Mouse (Mus musculus) olfactory bulb, adult 2 months (tissue): Measurements from ENCODE around the gene Nanos2. TPM values are rescaled to one million over a fixed set of nuclear protein-coding genes. Genes with fewer than 3 reads are reported as not detected.

Experiments used
- H3K27ac ChIP-seq: fragments of 200-500 bp; 2 replicates; pipeline ENCODE4 v1.5.1; 2012; ENCODE audit warnings: low read depth, low read length; ENCODE audit not compliant: insufficient read depth
- H3K4me1 ChIP-seq: fragments of 200-500 bp; 2 replicates; pipeline ENCODE4 v1.6.1; 2012; ENCODE audit warnings: low read length; ENCODE audit not compliant: control insufficient read depth, insufficient read depth
- H3K4me3 ChIP-seq: fragments of 200-500 bp; 2 replicates; pipeline ENCODE4 v1.5.1; 2012; ENCODE audit warnings: mild to moderate bottlenecking, low read depth, low read length, moderate library complexity; ENCODE audit not compliant: insufficient read depth
- CTCF ChIP-seq: fragments of 200-500 bp; IDR thresholded peaks from 2 replicates; pipeline ENCODE4 v1.5.1; 2012; ENCODE audit warnings: low read depth, mild to moderate bottlenecking, low read length, moderate library complexity; ENCODE audit not compliant: insufficient read depth
- POLR2A ChIP-seq: fragments of 200-500 bp; IDR thresholded peaks from 2 replicates; pipeline ENCODE4 v1.6.1; 2012; ENCODE audit warnings: mild to moderate bottlenecking, low read depth, low read length, moderate library complexity; ENCODE audit not compliant: insufficient read depth
- WGBS: fragments of 180-500 bp; shearing (Covaris S2); methylation state at CpG from one replicate; pipeline ENCODE4 v1.1.7; 2018; 5-methylcytosine and 5-hydroxymethylcytosine counted together
- polyA plus RNA-seq: library from polyadenylated mRNA; stranded (reverse); fragments of >200 nt; gene quantifications from 2 replicates; pipeline ENCODE4 v1.2.4, GENCODE M21; 2012; ENCODE audit warnings: low replicate concordance; ENCODE audit not compliant: missing spikeins, insufficient read depth, insufficient read length

Nanos2 gene
- polyA plus RNA-seq, 1 experiment = not detected

DNA sequence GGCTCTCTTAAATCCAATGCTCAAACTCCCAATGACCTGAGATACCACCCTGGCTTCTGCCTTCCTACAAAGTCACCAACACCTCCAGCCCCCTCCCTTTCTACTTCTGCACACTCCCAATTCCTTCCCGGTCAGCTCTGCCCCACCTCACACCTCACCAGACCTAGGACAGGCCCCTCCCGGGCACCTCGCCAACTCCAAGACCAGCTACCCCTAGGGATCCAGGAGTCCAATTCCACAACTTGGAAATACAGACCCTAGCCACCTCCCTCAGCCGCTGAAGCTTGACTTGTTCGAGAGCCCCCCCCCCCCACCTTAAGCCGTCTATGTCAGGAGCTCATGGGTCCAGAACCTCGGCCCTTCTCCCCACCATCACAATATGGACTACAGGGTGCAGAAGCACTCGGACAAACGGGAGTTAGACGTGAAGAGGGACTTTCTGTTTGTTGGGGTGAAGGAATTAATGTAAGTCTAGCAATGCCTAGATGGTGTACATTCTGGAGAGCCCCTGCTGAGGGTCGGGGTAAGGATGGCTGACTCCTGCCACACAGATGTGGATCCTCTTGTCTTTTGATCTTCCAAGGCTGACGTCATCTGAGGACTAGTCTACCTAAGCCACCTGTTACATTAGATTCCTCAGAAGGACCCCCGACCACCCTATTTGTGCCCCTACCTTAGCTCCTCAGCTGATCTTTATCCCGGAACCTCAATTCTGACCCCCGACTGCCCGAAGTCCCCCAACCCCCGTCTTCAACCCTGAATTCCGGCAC is 35.2 kb downstream of the Nanos2 start:
- Histone ChIP-seq H3K4me1 (peaks cover 4% of the 10 kb centered on the region; the same call in 1 of the 2 replicates), H3K27ac (no peak overlapping the region), H3K4me3 (no peak overlapping the region)
- WGBS = 60% methylated on average over 18 of the region's 18 CpGs
- TF ChIP-seq POLR2A = no peak
- no peak for TF ChIP-seq CTCF

DNA sequence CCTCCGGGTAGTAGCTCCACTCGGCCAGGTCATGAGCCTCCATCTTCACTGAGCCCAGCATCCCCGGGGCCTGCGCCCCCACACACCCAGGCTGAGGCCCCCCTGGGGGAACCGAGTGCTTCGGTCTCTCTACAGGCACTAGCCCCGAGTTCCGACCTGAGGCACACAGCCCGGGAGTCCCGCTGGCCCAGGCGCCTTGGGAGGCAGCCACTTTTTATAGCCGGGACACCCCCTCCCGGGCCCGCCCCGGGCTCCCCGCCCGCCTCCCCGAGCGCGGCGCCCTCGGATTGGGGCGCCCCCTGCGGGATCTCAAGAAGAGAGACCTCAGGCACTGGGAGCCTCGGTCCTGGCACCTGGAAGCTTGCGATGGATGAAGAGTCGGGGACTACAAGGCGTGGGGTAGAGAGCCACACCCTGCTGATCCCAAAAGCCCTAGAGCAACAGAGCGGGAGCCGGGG is 36.2 kb downstream of the Nanos2 start, which contains the start of gene Foxa3:
Foxa3 (minus strand) TSS at position 182 of the 458 bp plus-strand sequence.
- H3K27ac ChIP-seq = no peak within 1 kb of the TSS
- peak within 1 kb of the TSS; percentile 85 for H3K4me3 ChIP-seq
- H3K4me1 ChIP-seq = peaks cover 4% of the 10 kb centered on the region; the same call in 1 of the 2 replicates
- TF ChIP-seq CTCF = no peak
- TF ChIP-seq POLR2A = no peak
- WGBS = 4% methylated on average over 30 of the region's 30 CpGs

DNA sequence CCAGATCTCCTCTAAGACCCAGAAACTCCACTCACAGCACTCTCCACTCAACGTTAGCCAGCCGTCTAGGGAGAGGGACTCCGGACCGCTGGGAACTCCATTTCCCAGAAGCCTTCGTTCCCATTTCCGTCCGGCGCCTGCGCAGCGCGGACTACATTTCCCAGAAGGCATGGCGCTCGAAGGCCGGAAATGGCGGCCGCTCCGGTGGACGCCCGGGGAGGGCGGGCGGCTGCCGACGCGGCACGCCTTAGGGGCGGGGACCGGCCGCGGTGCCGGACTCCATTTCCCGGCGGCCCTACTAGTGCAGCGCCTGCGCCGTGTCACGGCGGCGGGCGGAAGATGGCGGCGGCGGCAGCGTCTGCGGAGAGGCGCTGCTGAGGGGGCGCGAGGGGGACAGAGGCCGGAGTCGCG is 36.9 kb downstream of the Nanos2 start, which contains the start of gene Sympk:
Sympk (plus strand) TSS at position 282 of the 411 bp plus-strand sequence.
- Histone ChIP-seq H3K27ac (no peak within 1 kb of the TSS), H3K4me3 (peak within 1 kb of the TSS; percentile 85), H3K4me1 (peaks cover 4% of the 10 kb centered on the region; the same call in 1 of the 2 replicates)
- TF ChIP-seq POLR2A (peak; percentile 47; the same call in 1 of the 2 replicates), CTCF (no peak)
- 2% methylated on average over 49 of the region's 50 CpGs for WGBS

DNA sequence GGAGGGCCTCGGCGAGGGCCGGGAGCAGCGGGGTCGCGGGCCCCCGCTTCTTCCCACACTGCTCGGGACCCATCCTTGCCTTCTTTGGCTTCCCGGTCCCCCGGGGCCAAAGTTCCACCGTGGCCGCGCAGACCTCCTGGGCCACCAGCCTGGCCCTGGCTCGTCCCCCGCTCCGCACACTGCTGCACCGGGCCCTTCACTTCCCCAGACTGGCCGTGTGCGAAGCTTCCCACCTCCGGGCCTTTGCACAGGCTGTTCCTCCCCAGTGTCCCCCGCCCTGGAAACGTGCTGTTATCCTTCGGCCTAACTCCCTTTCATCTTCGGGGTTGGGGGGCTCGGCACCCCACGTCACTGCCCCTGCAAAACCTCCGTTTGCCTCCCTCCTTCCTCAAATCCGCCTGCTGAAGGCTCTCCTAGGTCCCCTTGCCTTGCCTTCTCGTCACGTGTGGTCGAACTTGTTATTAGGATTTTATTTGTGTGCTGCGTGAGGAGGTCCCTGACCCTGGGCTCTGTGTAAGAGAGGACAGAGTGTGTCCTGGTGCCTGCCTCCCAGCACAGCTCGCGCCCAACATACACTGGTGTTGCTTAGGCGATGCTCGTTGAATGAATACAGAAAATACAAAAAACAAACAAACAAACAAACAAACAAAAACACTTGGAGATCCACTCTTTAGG is 37.5 kb downstream of the Nanos2 start:
- TF ChIP-seq CTCF (no peak), POLR2A (no peak)
- H3K27ac ChIP-seq = no peak overlapping the region
- H3K4me3 ChIP-seq = peak overlapping the region; percentile 85
- under 1% methylated on average over 28 of the region's 36 CpGs for WGBS
- peaks cover 4% of the 10 kb centered on the region; the same call in 1 of the 2 replicates for H3K4me1 ChIP-seq

DNA sequence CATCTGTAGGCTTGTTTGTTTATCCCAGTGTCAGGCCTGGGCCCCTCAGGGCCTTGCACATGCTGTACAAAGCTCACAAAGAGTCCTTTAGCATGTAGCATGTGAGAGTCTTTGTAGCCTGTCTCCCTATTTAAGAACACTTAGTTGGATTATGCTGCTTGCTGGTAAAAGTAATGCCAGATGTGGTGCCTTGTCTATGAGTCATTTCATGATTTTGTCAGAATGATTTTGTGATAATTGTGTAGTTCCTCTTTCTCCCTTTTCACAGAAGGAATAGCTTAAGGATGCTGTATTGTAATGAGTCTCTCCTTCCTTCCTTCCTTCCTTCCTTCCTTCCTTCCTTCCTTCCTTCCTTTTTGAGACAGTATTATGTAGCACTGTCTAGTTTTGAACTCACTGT is 40.9 kb downstream of the Nanos2 start:
- H3K27ac ChIP-seq = no peak overlapping the region
- no peak overlapping the region for H3K4me3 ChIP-seq
- peaks cover 4% of the 10 kb centered on the region; the same call in 1 of the 2 replicates for H3K4me1 ChIP-seq
- TF ChIP-seq CTCF (no peak), POLR2A (no peak)

DNA sequence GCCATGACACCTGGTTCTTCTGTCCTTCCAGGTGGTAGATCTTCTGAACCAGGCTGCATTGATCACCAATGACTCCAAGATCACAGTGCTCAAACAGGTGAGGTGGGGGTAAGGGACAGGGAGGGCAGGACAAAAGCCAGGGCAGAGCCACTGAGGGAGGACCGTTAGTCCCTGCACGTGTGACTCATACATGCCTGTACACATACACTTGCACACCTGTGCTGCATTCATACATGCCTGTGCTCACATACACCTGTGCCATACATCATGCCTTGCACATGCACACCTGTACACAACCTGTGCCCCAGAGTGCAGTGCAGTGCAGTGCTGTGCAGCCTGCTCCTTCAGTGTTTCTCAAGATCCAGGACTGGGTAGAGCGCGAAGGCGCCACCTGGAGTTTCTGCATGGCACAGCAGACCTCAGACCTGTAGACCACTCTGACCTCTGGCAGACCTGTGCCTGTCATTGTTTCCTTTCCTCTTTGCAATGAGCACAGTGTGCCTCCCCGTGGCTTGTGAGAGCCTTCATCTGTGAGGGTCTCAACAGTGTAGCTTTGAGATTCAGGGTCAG is 42.0 kb downstream of the Nanos2 start:
- peaks cover 4% of the 10 kb centered on the region; the same call in 1 of the 2 replicates for H3K4me1 ChIP-seq
- no peak overlapping the region for H3K27ac ChIP-seq
- H3K4me3 ChIP-seq = no peak overlapping the region
- TF ChIP-seq CTCF (no peak; the same call in 1 of the 2 replicates), POLR2A (no peak)
- whole genome bisulfite sequencing = 50% methylated on average over 6 of the region's 6 CpGs

DNA sequence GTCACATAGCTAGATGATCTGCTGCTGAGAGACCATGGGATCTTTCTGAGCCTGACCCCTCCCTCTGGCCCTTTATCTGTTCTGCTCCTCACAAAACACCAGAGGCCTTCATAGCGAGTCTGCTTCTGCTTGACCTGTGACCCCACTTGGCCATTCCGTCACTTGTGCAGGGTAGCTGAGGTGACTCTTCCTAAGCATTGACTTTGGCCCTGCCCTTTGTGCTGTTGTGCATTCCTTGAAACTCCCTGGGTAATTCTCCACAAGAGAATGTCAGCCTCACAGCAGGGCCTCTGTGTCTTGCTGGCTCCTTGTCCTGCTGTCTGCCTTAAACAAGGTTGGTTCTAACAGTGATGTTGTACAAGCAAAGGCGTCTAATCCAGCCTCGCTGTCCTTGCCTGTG is 44.4 kb downstream of the Nanos2 start:
- WGBS = 70% methylated on average over 4 of the region's 4 CpGs
- H3K27ac ChIP-seq = no peak overlapping the region
- no peak overlapping the region for H3K4me3 ChIP-seq
- no peaks in the 10 kb centered on the region for H3K4me1 ChIP-seq
- TF ChIP-seq POLR2A (no peak), CTCF (no peak)

Other genes starting within 250 kb of the Nanos2 start
- not detected in 2 replicates for gene Psg19, start 188.9 kb upstream of the Nanos2 start, polyA plus RNA-seq
- not detected in 2 replicates for gene Psg17, start 165.8 kb upstream of the Nanos2 start, polyA plus RNA-seq
- gene Mill2, start 147.4 kb upstream of the Nanos2 start, polyA plus RNA-seq = not detected in 2 replicates
- gene Pglyrp1, start 116.1 kb upstream of the Nanos2 start, polyA plus RNA-seq = not detected in 2 replicates
- gene Ccdc61, start 77.0 kb upstream of the Nanos2 start, polyA plus RNA-seq = not detected in 2 replicates
- gene Nova2, start 61.5 kb upstream of the Nanos2 start, polyA plus RNA-seq = not detected in 2 replicates
- not detected in 2 replicates for gene Mypop, start 3.8 kb downstream of the Nanos2 start, polyA plus RNA-seq
- gene Irf2bp1, start 16.6 kb downstream of the Nanos2 start, polyA plus RNA-seq = not detected in 2 replicates
- gene Foxa3, start 36.1 kb downstream of the Nanos2 start, polyA plus RNA-seq = not detected in 2 replicates
- not detected in 2 replicates for gene Sympk, start 37.0 kb downstream of the Nanos2 start, polyA plus RNA-seq
- not detected in 2 replicates for gene Rsph6a, start 67.3 kb downstream of the Nanos2 start, polyA plus RNA-seq
- not detected in 2 replicates for gene Dmwd, start 88.8 kb downstream of the Nanos2 start, polyA plus RNA-seq
- not detected in 2 replicates for gene Dmpk, start 96.4 kb downstream of the Nanos2 start, polyA plus RNA-seq
- gene Six5, start 107.2 kb downstream of the Nanos2 start, polyA plus RNA-seq = not detected in 2 replicates
- not detected in 2 replicates for gene Gm4969, start 131.0 kb downstream of the Nanos2 start, polyA plus RNA-seq
- not detected in 2 replicates for gene Fbxo46, start 132.5 kb downstream of the Nanos2 start, polyA plus RNA-seq
- not detected in 2 replicates for gene Qpctl, start 161.9 kb downstream of the Nanos2 start, polyA plus RNA-seq
- gene Snrpd2, start 162.3 kb downstream of the Nanos2 start, polyA plus RNA-seq = not detected in 2 replicates
- gene Gipr, start 178.7 kb downstream of the Nanos2 start, polyA plus RNA-seq = not detected in 2 replicates
- not detected in 2 replicates for gene Eml2, start 189.0 kb downstream of the Nanos2 start, polyA plus RNA-seq
- not detected in 2 replicates for gene Gpr4, start 225.1 kb downstream of the Nanos2 start, polyA plus RNA-seq
- gene Opa3, start 240.9 kb downstream of the Nanos2 start, polyA plus RNA-seq = not detected in 2 replicates